Mouse (Mus musculus): ENCODE measurements at regions not wholly inside any gene's neighbourhood (a gene's known extent, or its start where the extent isn't known, plus 50 kb on each side); places are given as distances from the start of the nearest gene placed in this dataset.

GRCm38 (mm10) chr11:56290651-56291578 is 250.1 kb upstream of the Nmur2 start:
- DNase-seq (ENCODE audit: low spot score), result no peak

GRCm38 (mm10) chr11:56285575-56286260 is 244.9 kb upstream of the Nmur2 start:
- no peak for DNase-seq (ENCODE audit: low spot score)

- no peak for DNase-seq (ENCODE audit: low spot score)
Observed at GRCm38 (mm10) chr11:56281201-56281600, 240.4 kb upstream of the Nmur2 start.

- DNase-seq (ENCODE audit: low spot score), result no peak
Observed at GRCm38 (mm10) chr11:56280216-56280615, 239.4 kb upstream of the Nmur2 start.

GRCm38 (mm10) chr11:56269915-56270493 is 229.2 kb upstream of the Nmur2 start:
- no peak for DNase-seq (ENCODE audit: low spot score)

GRCm38 (mm10) chr11:56262726-56263125 is 221.9 kb upstream of the Nmur2 start:
- DNase-seq (ENCODE audit: low spot score), result no peak

- DNase-seq (ENCODE audit: low spot score), result no peak
Observed at GRCm38 (mm10) chr11:56256356-56256755, 215.5 kb upstream of the Nmur2 start.

- DNase-seq (ENCODE audit: low spot score), result peak; percentile 43
Observed at GRCm38 (mm10) chr11:56254437-56254836, 213.6 kb upstream of the Nmur2 start.

GRCm38 (mm10) chr11:56247333-56247823 is 206.6 kb upstream of the Nmur2 start:
- DNase-seq (ENCODE audit: low spot score), result no peak

GRCm38 (mm10) chr11:56246549-56247332 is 205.9 kb upstream of the Nmur2 start:
- DNase-seq (ENCODE audit: low spot score), result peak; percentile 77

GRCm38 (mm10) chr11:56244951-56245350 is 204.1 kb upstream of the Nmur2 start:
- peak; percentile 39 for DNase-seq (ENCODE audit: low spot score)

GRCm38 (mm10) chr11:56243447-56243846 is 202.6 kb upstream of the Nmur2 start:
- peak; percentile 32 for DNase-seq (ENCODE audit: low spot score)

GRCm38 (mm10) chr11:56238745-56239144 is 197.9 kb upstream of the Nmur2 start:
- no peak for DNase-seq (ENCODE audit: low spot score)

- no peak for DNase-seq (ENCODE audit: low spot score)
Observed at GRCm38 (mm10) chr11:56224999-56225398, 184.2 kb upstream of the Nmur2 start.

GRCm38 (mm10) chr11:56215706-56216105 is 174.9 kb upstream of the Nmur2 start:
- no peak for DNase-seq (ENCODE audit: low spot score)

GRCm38 (mm10) chr11:56201844-56202243 is 161.0 kb upstream of the Nmur2 start:
- DNase-seq (ENCODE audit: low spot score), result no peak

- DNase-seq (ENCODE audit: low spot score), result peak; percentile 21
Observed at GRCm38 (mm10) chr11:56195316-56195715, 154.5 kb upstream of the Nmur2 start.

GRCm38 (mm10) chr11:56193426-56193825 is 152.6 kb upstream of the Nmur2 start:
- no peak for DNase-seq (ENCODE audit: low spot score)

- DNase-seq (ENCODE audit: low spot score), result no peak
Observed at GRCm38 (mm10) chr11:56173895-56174294, 133.1 kb upstream of the Nmur2 start.

- DNase-seq (ENCODE audit: low spot score), result no peak
Observed at GRCm38 (mm10) chr11:56173246-56173645, 132.4 kb upstream of the Nmur2 start.

GRCm38 (mm10) chr11:56169576-56169975 is 128.8 kb upstream of the Nmur2 start:
- peak; percentile 62 for DNase-seq (ENCODE audit: low spot score)

- no peak for DNase-seq (ENCODE audit: low spot score)
Observed at GRCm38 (mm10) chr11:56166849-56167248, 126.0 kb upstream of the Nmur2 start.
